Mouse (Mus musculus) heart, adult 2 months (tissue): ENCODE data around the gene Smad1.

Experiments
- CTCF ChIP-seq: fragments of 200-600 bp; IDR thresholded peaks from 2 replicates; pipeline ENCODE4 v1.8.1; 2022; ENCODE audit warnings: antibody characterized with exemption, mild to moderate bottlenecking, moderate library complexity
- POLR2A ChIP-seq: fragments of 200-500 bp; IDR thresholded peaks from 2 replicates; pipeline ENCODE4 v1.6.1; 2011; ENCODE audit warnings: mild to moderate bottlenecking, low read depth, low read length, control low read depth; ENCODE audit not compliant: insufficient read depth

- TF ChIP-seq POLR2A, result no peak
- no peak for TF ChIP-seq CTCF
Observed at GRCm38 (mm10) chr8:79400671-79401070, 1.4 kb upstream of the Smad1 start.
